Mouse (Mus musculus) lung, adult 2 months (tissue): ENCODE data around the gene Ppp1r9a.

ENCODE experiments used
- CTCF ChIP-seq: fragments of 200-500 bp; IDR thresholded peaks from 2 replicates; pipeline ENCODE4 v1.5.1; 2011; ENCODE audit warnings: mild to moderate bottlenecking, low read length, control low read depth; ENCODE audit not compliant: insufficient read depth
- POLR2A ChIP-seq: fragments of 200-500 bp; IDR thresholded peaks from 2 replicates; pipeline ENCODE4 v1.6.1; 2011; ENCODE audit warnings: low read depth, mild to moderate bottlenecking, control low read depth, low read length, borderline replicate concordance; ENCODE audit errors: extremely low read depth

GRCm38 (mm10) chr6:4971229-4971628 lies 68.5 kb downstream of the Ppp1r9a start:
- TF ChIP-seq CTCF, result no peak
- TF ChIP-seq POLR2A, result no peak
